Mouse (Mus musculus) intestine, embryonic 16.5 days (tissue): Measurements from ENCODE around the gene Hoxd10. TPM values are rescaled to one million over a fixed set of nuclear protein-coding genes. Genes with fewer than 3 reads are reported as not detected.

ENCODE experiments used
- ATAC-seq: fragments of 200-750 bp; cut with Nextera tagmentation; 2 replicates; pipeline ENCODE4 v1.8.0; 2017; ENCODE audit warnings: moderate TSS enrichment, moderate library complexity
- H3K27ac ChIP-seq: fragments of 300-500 bp; sonication (generic); 2 replicates; pipeline ENCODE4 v1.5.1; 2014; ENCODE audit warnings: mild to moderate bottlenecking, low read length
- H3K27me3 ChIP-seq: fragments of 300-500 bp; sonication (generic); replicated peaks from 2 replicates; pipeline ENCODE4 v1.6.1; 2014; ENCODE audit warnings: low read length, control low read depth, mixed read lengths; ENCODE audit not compliant: control insufficient read depth, insufficient read depth
- H3K36me3 ChIP-seq: fragments of 300-500 bp; sonication (generic); 2 replicates; pipeline ENCODE4 v1.6.1; 2014; ENCODE audit warnings: low read length, control low read depth; ENCODE audit not compliant: control insufficient read depth, insufficient read depth
- H3K4me1 ChIP-seq: fragments of 300-500 bp; sonication (generic); 2 replicates; pipeline ENCODE4 v1.6.1; 2014; ENCODE audit warnings: low read length, control low read depth, mixed read lengths; ENCODE audit not compliant: control insufficient read depth, insufficient read depth
- H3K4me2 ChIP-seq: fragments of 300-500 bp; sonication (generic); 2 replicates; pipeline ENCODE4 v1.6.1; 2014; ENCODE audit warnings: low read depth, low read length, control low read depth
- H3K4me3 ChIP-seq: fragments of 300-500 bp; sonication (generic); 2 replicates; pipeline ENCODE4 v1.5.1; 2014; ENCODE audit warnings: mild to moderate bottlenecking, low read length
- H3K9ac ChIP-seq: fragments of 300-500 bp; sonication (generic); 2 replicates; pipeline ENCODE4 v1.6.1; 2014; ENCODE audit warnings: low read depth, low read length
- H3K9me3 ChIP-seq: fragments of 300-500 bp; sonication (generic); 2 replicates; pipeline ENCODE4 v1.6.1; 2016; ENCODE audit warnings: low read length, control low read depth; ENCODE audit not compliant: control insufficient read depth
- WGBS: fragments of 180-500 bp; shearing (Covaris S2); extraction: QIAGEN DNeasy Blood & Tissue Kit; methylation state at CpG from one replicate; pipeline ENCODE4 v1.1.7; 2014; 5-methylcytosine and 5-hydroxymethylcytosine counted together
- polyA plus RNA-seq: library from polyadenylated mRNA; unstranded; fragments of >200 nt; fragmentation: Nextera tagmentation; extraction: Ambion mirVana; gene quantifications from 2 replicates; pipeline ENCODE4 v1.2.1, GENCODE M21; 2015

Gene Hoxd10
- polyA plus RNA-seq, 1 experiment from 2014 or later: 4.4 TPM

- Histone ChIP-seq H3K4me2 (0 out of 2 replicates have a peak overlapping the region, but pooled peaks have one; percentile 5), H3K36me3 (no peaks in the 10 kb centered on the region), H3K9me3 (no peaks in the 10 kb centered on the region), H3K27ac (no peak overlapping the region), H3K27me3 (peaks cover 81% of the 10 kb centered on the region), H3K9ac (peak overlapping the region; percentile 30; the same call in 1 of the 2 replicates), H3K4me1 (peaks cover 8% of the 10 kb centered on the region), H3K4me3 (peak overlapping the region; percentile 26; the same call in 1 of the 2 replicates)
- ATAC-seq: no peak
- WGBS: 1% methylated on average over 27 of the region's 27 CpGs
Measured at GRCm38 (mm10) chr2:74686988-74687697, 4.6 kb upstream of the Hoxd10 start.

GRCm38 (mm10) chr2:74687698-74688555, 3.8 kb upstream of the Hoxd10 start:
- 0 out of 2 replicates have a peak overlapping the region, but pooled peaks have one; percentile 5 for H3K4me2 ChIP-seq
- WGBS: 4% methylated on average over 31 of the region's 31 CpGs

GRCm38 (mm10) chr2:74688795-74689573, 2.7 kb upstream of the Hoxd10 start:
- H3K4me1 ChIP-seq: no peaks in the 10 kb centered on the region
- WGBS: 7% methylated on average over 12 of the region's 12 CpGs
- no peak overlapping the region for H3K4me2 ChIP-seq
- peaks cover 81% of the 10 kb centered on the region for H3K27me3 ChIP-seq
- no peak overlapping the region for H3K9ac ChIP-seq
- no peak for ATAC-seq
- no peak overlapping the region for H3K27ac ChIP-seq
- no peaks in the 10 kb centered on the region for H3K9me3 ChIP-seq
- no peak overlapping the region for H3K4me3 ChIP-seq
- H3K36me3 ChIP-seq: no peaks in the 10 kb centered on the region

More at GRCm38 (mm10) chr2:74687698-74688555, 3.8 kb upstream of the Hoxd10 start:
- ATAC-seq: no peak
- H3K9ac ChIP-seq: 0 out of 2 replicates have a peak overlapping the region, but pooled peaks have one; percentile 30
- peaks cover under 1% of the 10 kb centered on the region; the same call in 1 of the 2 replicates for H3K4me1 ChIP-seq
- peak overlapping the region; percentile 26; the same call in 1 of the 2 replicates for H3K4me3 ChIP-seq
- no peaks in the 10 kb centered on the region for H3K9me3 ChIP-seq
- H3K27ac ChIP-seq: no peak overlapping the region
- peaks cover 81% of the 10 kb centered on the region for H3K27me3 ChIP-seq
- H3K36me3 ChIP-seq: no peaks in the 10 kb centered on the region

- Histone ChIP-seq H3K4me3 (peak overlapping the region; percentile 18), H3K36me3 (no peaks in the 10 kb centered on the region), H3K4me1 (no peaks in the 10 kb centered on the region), H3K9me3 (no peaks in the 10 kb centered on the region), H3K27me3 (peaks cover 82% of the 10 kb centered on the region), H3K4me2 (peak overlapping the region; percentile 9; the same call in 1 of the 2 replicates), H3K27ac (no peak overlapping the region), H3K9ac (no peak overlapping the region)
- 3% methylated on average over 24 of the region's 24 CpGs for WGBS
- no peak for ATAC-seq
Measured at GRCm38 (mm10) chr2:74689574-74690337, 2.0 kb upstream of the Hoxd10 start.

GRCm38 (mm10) chr2:74690338-74690716, 1.4 kb upstream of the Hoxd10 start:
- H3K4me3 ChIP-seq: peak overlapping the region; percentile 18; the same call in 1 of the 2 replicates
- no peak for ATAC-seq
- H3K36me3 ChIP-seq: no peaks in the 10 kb centered on the region
- no peaks in the 10 kb centered on the region for H3K4me1 ChIP-seq
- H3K9ac ChIP-seq: no peak overlapping the region
- peak overlapping the region; percentile 9; the same call in 1 of the 2 replicates for H3K4me2 ChIP-seq
- 10% methylated on average over 8 of the region's 8 CpGs for WGBS
- no peak overlapping the region for H3K27ac ChIP-seq
- peaks cover 83% of the 10 kb centered on the region for H3K27me3 ChIP-seq
- H3K9me3 ChIP-seq: no peaks in the 10 kb centered on the region

- peaks cover 90% of the 10 kb centered on the region for H3K27me3 ChIP-seq
- ATAC-seq: no peak
- H3K4me3 ChIP-seq: peak overlapping the region; percentile 31
- peak overlapping the region; percentile 20 for H3K4me2 ChIP-seq
- peak overlapping the region; percentile 49; the same call in 1 of the 2 replicates for H3K9ac ChIP-seq
- no peaks in the 10 kb centered on the region for H3K36me3 ChIP-seq
- no peaks in the 10 kb centered on the region for H3K9me3 ChIP-seq
- WGBS: 4% methylated on average over 35 of the region's 35 CpGs
- no peaks in the 10 kb centered on the region for H3K4me1 ChIP-seq
- H3K27ac ChIP-seq: no peak overlapping the region
Measured at GRCm38 (mm10) chr2:74691995-74692807, 477 bp downstream of the Hoxd10 start.

GRCm38 (mm10) chr2:74692808-74693431, 1.2 kb downstream of the Hoxd10 start:
- H3K4me1 ChIP-seq: no peaks in the 10 kb centered on the region
- no peaks in the 10 kb centered on the region for H3K36me3 ChIP-seq
- 3% methylated on average over 20 of the region's 20 CpGs for WGBS
- H3K4me3 ChIP-seq: peak overlapping the region; percentile 31
- no peak overlapping the region for H3K4me2 ChIP-seq
- no peaks in the 10 kb centered on the region for H3K9me3 ChIP-seq
- H3K9ac ChIP-seq: peak overlapping the region; percentile 49
- no peak for ATAC-seq
- no peak overlapping the region for H3K27ac ChIP-seq
- peaks cover 90% of the 10 kb centered on the region for H3K27me3 ChIP-seq
